Mouse (Mus musculus): ENCODE results near the gene Pik3cb.

The Pik3cb gene

DNA sequence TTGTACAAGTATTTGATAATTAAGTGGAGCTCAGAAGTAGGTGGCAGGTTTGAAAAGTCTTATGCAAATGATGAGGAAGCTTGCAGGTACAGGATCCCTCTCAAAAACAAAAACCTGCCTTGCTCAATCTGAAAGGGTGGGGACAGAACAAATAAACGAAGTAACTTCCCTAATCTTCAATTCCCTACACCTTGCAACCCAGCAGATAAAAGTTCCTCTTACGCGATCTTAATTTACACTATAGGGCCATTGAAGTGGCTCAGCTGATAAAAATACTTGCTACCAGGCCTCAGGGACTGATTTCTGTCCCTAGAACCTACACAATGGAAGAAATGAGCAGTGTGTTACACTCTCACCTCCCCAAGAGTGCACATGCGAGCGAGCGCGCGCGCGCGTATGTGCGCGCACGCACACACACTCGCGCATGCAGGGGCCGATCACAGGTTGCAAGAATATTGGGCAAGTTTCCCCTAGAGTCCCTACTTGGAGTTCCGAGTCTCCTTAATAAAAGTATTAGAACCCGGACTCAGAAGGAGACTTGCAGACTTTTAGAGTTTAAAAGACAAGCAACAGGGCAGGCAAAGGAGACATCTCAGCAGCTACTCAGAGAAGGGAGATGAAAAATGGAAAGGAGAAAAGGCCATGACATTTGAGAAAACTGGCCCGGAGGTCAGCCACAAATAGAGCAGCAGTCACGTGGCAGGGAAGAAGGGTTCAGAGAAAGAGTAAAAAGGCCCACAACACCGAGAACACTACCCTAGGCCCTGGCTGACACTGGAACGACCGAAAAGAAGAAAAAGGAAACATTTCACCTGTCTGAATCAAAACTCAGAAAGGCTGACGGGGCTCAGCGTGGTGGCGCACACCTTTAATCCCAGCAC lies 6.7 kb upstream of the Pik3cb start:
- no peak for DNase-seq (ENCODE audit: low spot score in 2 of 2)

DNA sequence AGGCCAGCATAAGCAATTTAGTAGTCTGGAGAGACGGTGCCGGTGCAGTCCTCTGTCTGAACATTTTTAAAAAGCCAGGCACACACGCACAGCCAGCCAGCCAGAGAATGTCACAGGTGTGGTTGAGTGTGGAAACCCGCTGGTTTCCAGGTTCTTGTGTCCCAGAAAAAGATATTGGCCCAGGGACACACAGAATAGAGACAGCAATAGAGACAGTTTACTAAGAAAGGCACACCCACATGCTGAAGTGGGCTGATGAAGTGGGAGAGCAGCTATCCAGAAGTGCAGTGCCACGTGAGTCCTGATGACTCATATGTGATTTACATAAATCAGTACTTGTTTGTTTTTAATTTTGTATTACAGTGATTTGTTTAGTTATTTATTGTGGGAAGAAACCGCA lies 5.3 kb upstream of the Pik3cb start:
- DNase-seq (ENCODE audit: low spot score in 2 of 2), result no peak

DNA sequence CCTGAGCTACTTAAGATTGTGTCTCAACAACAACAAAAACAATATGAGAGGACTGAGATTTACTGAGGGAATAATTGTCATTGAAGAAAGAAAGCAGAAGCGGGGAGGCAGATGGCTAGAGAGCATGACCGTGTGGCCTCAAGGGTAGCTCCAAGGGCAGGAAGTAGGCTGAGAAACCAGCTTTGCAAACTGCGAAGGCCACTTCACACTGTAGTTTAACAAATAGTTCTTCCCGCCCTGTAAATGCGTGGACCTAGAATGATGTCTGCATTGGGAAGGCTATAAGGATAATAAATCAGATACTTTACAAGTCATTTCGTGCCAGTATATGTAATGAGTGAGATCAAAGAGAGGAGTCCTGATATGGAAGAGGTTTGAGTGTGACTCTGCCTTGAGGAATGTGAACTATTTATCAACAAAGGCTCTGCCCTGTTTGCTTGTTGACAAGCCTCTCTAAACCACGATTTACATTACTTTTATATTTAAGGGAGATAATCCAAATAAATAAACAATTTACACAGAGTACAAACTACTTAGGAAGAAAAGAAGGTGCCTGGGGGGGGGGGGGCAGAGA lies 4.1 kb upstream of the Pik3cb start:
- no peak for DNase-seq (ENCODE audit: low spot score in 2 of 2)

DNA sequence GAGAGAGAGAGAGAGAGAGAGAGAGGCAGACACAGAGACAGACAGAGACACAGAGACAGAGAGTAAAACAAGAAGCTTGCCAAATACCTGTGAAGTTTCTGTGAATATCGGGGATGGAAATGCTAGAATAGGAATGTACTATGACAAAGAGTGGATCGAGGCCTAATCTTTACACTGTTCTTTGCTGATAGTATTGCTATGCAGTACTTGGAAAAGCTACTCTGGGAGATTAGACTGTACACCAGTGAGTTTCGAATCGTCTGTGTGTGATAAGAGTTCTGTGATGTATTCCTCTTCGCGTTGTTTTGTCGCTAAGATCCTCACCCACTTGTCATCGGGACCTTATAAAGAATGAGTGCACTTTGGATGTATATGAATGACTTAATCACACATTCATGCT lies 1.2 kb upstream of the Pik3cb start:
- no peak for DNase-seq (ENCODE audit: low spot score in 2 of 2)

DNA sequence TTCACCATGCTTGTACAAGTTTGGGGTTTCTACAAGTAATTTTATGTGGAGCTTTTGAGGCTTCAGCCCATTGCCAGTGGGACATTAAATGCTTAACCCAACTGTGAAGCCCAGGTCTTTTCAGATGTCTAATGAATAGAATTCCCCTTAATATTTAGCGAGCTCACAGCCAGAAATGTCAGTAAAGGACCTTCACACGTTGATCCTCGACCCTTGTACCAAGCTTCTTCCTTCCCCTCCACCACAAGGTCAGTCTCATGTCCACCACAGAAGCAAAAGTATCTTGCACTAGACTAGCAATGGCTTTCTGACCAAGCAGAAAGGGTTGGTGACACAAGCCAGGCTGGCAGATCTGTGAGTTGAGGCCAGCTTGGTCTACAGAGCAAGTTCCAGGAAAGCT lies 750 bp upstream of the Pik3cb start:
- no peak for DNase-seq (ENCODE audit: low spot score in 2 of 2)

DNA sequence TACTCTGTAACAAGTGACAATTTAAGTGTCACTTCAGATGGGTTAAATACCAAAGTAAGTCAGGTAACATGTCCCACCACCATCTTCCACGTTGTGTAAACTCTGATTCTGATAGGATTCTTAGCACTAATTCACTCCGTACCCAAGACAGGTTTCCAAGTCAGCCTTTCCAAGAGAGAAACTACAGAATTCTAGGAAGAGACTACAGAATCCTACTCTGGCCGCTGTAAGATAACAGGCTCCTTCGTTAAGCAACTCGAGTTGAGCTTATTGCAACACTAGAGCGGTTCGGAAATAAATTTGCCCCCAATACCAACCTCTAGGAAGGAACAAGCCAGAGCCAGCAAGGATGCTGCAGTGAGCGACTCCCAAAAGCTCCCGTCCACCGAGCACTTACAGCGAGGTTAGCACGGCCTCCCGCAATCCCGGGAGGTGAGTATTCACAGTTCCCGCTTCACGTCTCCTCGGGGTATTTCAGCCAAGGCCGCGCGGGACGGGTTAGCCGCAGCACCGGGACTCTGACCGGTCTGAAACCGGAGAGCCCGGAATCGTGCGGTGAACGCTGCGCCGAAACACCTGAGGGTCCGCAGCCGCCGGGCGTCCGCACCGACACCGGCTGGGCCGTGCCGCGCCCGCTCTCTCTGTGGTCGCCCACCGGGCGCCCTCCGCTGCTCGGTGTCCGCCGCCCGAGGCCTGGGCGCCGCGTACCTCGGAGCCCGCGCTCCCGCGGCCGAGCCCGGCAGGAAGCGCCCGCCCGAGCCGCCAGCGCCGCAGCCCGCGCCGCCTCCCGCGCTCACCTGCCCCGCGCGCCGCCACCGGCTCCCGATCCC lies 1.0 kb downstream of the Pik3cb start:
- DNase-seq (ENCODE audit: low spot score in 2 of 2), result peak; percentile 25 to 27

DNA sequence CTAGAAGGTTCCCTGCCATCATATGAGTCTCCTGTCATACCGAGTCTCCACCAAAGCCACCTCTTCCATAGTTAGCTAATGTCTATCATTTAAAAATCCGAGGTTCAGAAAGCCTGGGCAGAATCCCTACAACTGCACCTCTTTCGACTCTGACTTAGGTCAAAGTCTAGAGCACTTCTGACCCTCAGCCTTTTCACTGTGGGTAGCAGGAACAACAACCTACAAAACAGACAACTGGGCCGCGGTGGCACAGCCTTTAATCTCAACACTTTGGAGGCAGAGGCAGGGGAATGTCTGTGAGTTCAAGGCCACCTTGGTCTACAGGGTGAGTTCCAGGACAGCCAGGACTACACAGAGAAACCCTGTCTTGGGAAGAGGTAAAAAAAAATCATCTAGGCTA lies 3.1 kb downstream of the Pik3cb start:
- DNase-seq (ENCODE audit: low spot score in 2 of 2), result no peak

DNA sequence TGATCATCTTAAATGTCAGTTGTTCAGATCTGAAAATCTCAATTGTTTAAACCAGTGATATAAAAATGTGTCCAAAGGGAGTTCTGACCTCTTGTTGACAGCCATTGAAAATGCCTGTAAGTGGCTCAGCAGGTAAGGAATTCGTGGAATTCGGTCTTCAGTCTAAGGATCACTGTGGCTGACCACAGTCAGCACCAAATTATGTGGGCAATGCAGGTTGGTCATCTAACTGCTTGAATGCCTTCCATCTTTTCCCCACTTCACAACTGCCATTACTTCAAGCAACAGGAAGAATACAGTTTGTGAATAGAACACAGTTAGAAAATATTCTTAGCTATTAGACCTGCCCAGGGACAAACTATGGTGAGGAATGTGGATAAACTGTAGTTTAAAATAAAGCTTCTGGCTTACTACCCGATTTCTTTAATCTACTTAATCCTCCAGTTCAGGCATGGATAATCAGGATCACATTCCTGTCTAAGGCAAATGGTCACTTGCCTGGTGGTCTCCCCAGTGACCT lies 8.4 kb downstream of the Pik3cb start:
- no peak for DNase-seq (ENCODE audit: low spot score in 2 of 2)

DNA sequence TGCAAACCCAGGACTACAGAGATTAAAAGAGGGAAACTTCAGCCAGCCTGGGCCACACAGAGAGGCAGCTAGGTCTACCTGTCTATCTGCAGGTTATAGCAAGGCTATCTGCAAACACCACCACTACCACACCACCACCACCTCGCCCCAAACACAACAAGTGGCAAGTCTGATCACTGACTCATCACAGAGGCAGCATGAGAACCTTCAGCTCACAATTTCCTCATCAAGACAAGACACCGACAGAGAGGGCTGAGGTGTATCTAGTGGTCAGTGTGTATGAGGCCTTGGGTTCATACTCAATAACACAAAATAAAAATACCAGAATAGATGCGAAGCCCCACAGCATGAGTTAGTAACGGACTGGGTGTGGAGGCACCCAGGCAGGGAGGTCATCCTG lies 9.3 kb downstream of the Pik3cb start:
- no peak for DNase-seq (ENCODE audit: low spot score in 2 of 2)

DNA sequence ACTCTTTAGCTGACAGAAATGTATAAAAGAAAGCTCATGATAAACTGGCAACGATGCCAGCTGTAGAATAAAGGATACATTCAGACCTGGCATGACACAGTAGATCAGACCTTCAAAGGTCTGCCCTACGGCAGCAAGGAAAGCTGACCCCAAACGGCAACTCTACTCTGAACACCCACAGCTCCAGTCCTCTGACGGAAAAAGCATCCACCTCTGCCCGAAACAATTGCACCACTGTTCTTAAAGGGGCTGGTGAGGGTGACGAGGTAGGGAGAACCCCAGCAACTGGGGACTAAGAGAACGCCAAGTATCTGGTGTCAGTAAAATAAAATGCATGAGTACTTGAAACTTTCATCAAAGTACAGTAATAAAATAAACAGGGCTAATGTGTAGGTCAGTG lies 12.8 kb downstream of the Pik3cb start:
- no peak for DNase-seq (ENCODE audit: low spot score in 2 of 2)

DNA sequence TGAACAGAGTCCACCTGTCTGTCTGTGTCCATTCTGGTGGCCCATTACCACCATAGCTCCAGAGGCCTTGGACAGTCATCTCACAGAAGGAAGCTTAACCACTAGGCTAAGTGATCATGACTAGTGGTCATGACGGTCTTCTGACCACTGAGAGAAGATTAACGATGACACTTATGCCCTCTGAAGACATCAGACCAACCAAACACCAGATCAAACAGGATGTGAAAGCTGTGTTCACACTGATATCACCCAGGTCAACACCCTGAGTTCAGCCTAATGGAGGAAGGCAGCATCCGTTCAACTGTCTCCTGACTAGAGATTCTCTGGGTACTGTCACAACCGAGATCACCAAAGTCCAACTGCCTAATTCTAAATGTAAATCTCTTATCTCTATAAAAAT lies 17.7 kb downstream of the Pik3cb start:
- no peak for DNase-seq (ENCODE audit: low spot score in 2 of 2)

DNA sequence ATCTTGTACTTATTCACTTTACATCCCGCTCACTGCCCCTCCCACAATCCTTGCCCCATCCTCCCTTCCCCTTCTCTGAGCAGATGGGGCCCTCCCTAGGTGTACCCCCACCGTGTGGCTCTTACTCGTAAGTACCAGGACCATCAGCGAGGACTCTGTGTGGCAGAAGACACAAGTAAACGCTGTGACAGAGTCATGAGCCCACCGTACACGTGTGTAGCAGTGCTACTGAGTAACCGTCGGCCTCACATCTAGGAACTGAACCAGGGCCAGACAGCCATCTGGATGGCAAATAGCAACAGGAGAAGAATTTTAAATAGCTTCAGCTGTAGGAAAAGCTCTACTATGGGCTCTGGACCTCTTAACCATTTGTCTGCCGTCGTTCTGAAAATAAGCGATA lies 28.0 kb downstream of the Pik3cb start:
- no peak for DNase-seq (ENCODE audit: low spot score in 2 of 2)

DNA sequence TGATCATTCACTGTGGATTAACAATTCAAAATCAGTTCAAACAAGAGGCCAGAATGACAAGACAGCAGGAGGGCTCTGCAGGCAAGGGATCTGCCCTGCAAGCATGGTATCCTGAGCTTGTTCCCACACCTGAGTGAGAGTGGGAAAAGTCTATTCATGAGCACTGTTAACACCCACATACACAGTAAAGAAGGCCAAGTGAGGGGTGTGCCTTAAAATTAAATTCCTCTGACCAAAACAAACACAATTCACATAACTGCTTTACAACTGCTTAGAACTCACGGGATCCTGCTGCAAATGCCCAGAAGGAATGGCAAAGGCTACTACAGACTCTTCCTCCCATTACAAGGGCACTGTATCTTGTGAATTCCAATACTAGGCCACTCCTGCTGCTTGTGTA lies 29.3 kb downstream of the Pik3cb start:
- DNase-seq (ENCODE audit: low spot score in 2 of 2), result no peak

DNA sequence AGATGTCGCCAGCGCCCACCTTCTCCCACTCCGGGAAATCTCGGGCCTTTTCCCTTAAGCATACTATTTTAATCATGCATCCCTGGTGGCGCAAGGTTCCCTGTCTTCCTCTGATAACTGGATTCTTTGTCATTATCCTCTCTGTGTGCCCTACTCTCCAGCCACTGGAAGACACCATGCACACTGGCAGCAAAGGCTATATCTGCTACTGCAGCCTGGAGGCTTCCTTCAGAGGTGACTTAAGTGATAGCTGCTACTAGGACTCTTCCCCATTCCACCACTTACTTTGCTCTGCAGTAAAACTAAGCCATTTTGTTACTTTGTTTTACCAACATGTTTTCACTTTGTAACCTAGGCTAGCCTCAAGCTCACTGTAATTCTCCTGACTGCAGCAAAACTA lies 30.2 kb downstream of the Pik3cb start:
- no peak for DNase-seq (ENCODE audit: low spot score in 2 of 2)

DNA sequence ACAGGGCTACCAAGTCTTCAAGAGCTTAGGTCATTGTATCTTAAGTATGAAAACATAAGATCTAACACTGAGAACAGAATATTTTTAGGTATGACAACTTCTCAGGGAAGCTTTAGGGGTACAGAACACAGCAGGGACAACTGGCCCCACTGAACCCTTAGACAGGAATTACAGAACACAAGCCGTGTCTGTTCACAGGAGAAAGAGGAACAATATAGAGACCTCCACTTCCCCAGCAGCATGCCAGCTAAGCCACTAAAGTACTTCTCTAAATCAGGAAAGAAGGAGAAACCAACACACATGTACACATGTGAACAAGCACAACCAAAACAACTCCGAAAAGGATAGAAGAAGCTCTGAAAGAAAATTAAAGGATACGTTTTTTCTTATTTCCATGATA lies 30.8 kb downstream of the Pik3cb start:
- DNase-seq (ENCODE audit: low spot score in 2 of 2), result no peak

DNA sequence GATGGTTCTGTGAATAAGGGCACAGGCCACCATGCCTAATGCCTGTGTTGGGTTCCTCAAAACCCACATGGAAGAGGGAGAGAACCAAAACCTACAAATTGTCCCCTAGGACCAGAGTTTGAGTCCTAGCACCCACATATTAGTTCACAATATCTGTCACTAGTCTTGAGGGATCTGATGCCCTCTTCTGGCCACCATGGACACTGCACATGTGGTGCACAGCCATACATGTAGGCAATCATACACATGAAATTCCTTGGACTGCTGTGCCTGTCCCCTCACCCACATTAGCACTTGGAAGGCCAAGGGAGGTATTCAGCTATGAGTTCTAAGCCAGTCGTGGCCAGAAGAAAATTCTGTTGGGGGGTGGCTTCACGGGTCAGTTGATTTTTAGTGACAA lies 36.0 kb downstream of the Pik3cb start:
- DNase-seq (ENCODE audit: low spot score in 2 of 2), result no peak

DNA sequence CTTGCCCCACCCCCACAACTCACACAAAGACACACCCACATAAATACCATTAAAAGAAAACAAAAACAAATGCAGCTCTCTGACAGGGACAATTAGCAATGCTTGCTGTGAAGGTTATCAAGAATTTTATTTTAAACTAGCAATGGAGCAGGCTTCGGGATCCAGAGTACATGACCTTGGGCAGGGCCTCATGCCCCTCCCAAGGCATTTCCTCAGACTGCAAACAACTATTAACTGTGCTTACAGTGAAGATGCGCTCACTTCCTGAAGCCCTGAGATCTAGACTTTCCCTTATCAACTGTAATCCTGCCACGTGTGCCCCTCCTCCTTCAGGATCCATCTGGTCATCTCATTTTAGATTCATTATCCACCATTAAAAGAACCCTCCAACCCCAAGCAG lies 36.6 kb downstream of the Pik3cb start:
- DNase-seq (ENCODE audit: low spot score in 2 of 2), result no peak

DNA sequence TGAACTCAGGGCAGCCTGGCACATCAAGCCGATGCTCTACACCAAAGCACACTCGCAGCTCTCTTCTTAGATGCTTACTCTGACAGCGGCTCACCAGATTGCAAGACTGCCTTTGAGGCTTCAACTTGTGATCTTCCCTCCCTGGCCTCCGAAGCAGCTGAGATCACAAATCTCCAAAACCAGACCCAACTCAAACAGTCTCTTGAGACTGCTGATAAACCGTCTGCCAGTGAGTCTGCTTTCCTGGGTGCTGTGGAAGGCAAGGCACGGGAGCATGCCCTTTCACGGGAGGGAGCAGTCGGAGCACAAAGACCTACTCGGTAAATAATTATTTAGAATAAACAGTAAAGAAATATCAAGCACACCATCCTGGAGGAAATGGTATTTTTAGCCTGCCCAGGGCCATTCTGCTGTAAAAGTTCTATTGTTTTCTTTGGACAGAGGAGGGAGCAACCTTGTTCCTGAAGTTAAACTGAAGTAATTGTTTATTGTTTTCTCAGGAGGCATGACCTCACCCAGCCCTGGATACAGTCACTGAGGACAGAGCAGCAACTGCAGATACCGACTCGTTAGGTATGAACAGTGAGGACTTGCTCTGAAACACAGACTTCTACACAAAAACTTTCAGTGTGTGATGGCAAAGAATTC lies 41.8 kb downstream of the Pik3cb start:
- DNase-seq (ENCODE audit: low spot score in 2 of 2), result no peak

DNA sequence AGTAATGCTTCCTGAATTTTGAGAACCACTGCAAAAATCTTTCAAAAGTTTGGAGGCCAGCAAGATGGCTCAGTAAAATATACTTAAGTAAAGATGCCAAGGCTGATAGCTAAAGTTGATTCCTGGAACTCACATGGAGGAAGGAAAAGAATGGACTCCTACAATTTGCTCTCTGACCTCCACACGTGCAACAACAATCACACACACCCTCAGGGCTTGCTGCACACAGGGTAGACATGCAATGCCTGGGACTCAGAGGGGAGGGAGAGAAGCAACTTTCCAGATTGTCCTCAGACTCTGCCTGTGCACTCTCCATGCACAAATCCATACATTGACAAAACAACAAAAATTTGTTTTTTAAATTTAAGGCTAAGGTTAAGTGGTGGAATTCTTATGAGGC lies 42.8 kb downstream of the Pik3cb start:
- DNase-seq (ENCODE audit: low spot score in 2 of 2), result no peak

DNA sequence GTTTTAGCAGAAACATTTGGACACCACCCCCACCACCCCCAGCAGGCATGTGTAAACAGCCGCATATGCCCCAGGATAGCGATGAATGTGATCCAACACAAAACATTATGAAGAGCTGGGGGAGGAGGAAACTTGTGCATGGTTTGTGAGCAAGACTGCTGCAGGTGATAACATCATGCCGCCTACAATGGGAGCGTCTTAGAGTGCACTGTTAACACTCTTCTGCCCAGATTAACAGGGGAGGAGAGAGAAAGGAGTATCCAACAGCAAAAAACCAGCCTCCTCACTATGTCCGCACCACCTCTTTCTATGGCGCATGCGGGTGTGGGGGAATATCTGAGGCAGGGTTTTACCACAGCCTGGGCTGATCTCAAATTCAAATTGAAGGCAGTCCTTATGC lies 45.2 kb downstream of the Pik3cb start:
- no peak for DNase-seq (ENCODE audit: low spot score in 2 of 2)

DNA sequence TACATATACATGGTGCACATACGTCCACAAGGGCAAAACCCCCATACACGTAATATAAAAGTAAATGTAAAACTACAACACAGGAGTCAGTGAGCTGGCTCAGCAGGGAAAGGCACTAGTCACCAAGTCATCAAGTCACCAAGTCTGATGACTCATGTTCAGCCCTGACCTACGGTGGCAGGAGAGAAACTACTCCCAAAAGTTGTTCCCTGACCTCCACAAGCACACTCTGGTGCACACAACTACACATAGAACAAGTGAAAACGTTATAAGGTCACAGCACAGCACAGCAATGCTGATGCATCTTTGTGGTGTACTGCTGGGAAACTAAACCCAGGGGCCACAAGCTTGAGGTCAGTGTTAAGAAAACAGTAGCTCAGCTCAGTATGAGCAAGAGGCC lies 49.9 kb downstream of the Pik3cb start:
- DNase-seq (ENCODE audit: low spot score in 2 of 2), result no peak

DNA sequence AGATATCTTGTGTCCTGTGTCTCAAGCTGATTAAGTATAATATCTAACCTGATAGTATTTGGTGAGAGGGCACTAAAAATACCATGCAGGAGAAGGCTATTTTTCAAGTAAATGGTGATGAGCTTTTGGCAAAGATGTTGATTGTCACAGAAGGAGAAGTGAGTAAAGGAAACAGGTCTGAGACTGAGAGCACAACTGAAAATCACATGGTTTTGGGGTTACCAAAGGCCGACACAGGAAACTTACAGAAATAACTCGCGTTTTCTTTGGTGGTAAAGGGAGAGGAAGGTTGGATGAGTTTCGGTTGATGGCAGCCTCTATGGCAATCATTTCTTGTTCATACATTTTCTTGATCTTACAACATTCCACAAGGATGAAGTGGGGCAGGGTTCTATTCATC lies 50.5 kb downstream of the Pik3cb start:
- no peak for DNase-seq (ENCODE audit: low spot score in 2 of 2)
